Mouse (Mus musculus) neural tube, embryonic 11.5 days (tissue): ENCODE data around the gene Zfp788. TPM values are rescaled to one million over a fixed set of nuclear protein-coding genes. Genes with fewer than 3 reads are reported as not detected.
"Not testable (repeated sequence)": the region's sequence is repeated elsewhere in the genome, so short reads cannot be mapped to it uniquely, and the experiment has no call there.

ENCODE experiments used
- ATAC-seq: fragments of 200-750 bp; cut with Nextera tagmentation; 2 replicates; pipeline ENCODE4 v1.8.0; 2017; ENCODE audit warnings: moderate number of reproducible peaks, mild to moderate bottlenecking, moderate TSS enrichment, moderate library complexity; ENCODE audit not compliant: insufficient read depth, low FRiP score, low TSS enrichment
- DNase-seq: peaks from one replicate; pipeline ENCODE4 v3.0.0-alpha.2; 2015; ENCODE audit warnings: low spot score
- H3K27ac ChIP-seq: fragments of 300-500 bp; sonication (generic); 2 replicates; pipeline ENCODE4 v1.5.1; 2014; ENCODE audit warnings: low read depth, mild to moderate bottlenecking, low read length
- H3K27me3 ChIP-seq: fragments of 300-500 bp; sonication (generic); 2 replicates; pipeline ENCODE4 v1.6.1; 2014; ENCODE audit warnings: mild to moderate bottlenecking, low read length, mixed read lengths; ENCODE audit not compliant: control insufficient read depth, insufficient read depth
- H3K36me3 ChIP-seq: fragments of 300-500 bp; sonication (generic); 2 replicates; pipeline ENCODE4 v1.6.1; 2014; ENCODE audit warnings: mild to moderate bottlenecking, low read length, moderate library complexity, mixed read lengths; ENCODE audit not compliant: control insufficient read depth, insufficient read depth
- H3K4me1 ChIP-seq: fragments of 300-500 bp; sonication (generic); 2 replicates; pipeline ENCODE4 v1.6.1; 2014; ENCODE audit warnings: low read length, mixed read lengths; ENCODE audit not compliant: control insufficient read depth, insufficient read depth
- H3K4me2 ChIP-seq: fragments of 300-500 bp; sonication (generic); 2 replicates; pipeline ENCODE4 v1.6.1; 2014; ENCODE audit warnings: low read depth, mild to moderate bottlenecking, moderate library complexity
- H3K4me3 ChIP-seq: fragments of 300-500 bp; sonication (generic); 2 replicates; pipeline ENCODE4 v1.5.1; 2014; ENCODE audit warnings: low read depth, low read length
- H3K9ac ChIP-seq: fragments of 300-500 bp; sonication (generic); 2 replicates; pipeline ENCODE4 v1.6.1; 2014; ENCODE audit warnings: mild to moderate bottlenecking, low read length
- H3K9me3 ChIP-seq: fragments of 300-500 bp; sonication (generic); 2 replicates; pipeline ENCODE4 v1.6.1; 2016; ENCODE audit warnings: low read length; ENCODE audit not compliant: control insufficient read depth
- WGBS: fragments of 180-500 bp; shearing (Covaris S2); extraction: QIAGEN DNeasy Blood & Tissue Kit; methylation state at CpG from one replicate; pipeline ENCODE4 v1.1.7; 2014; 5-methylcytosine and 5-hydroxymethylcytosine counted together
- polyA plus RNA-seq: library from polyadenylated mRNA; unstranded; fragments of >200 nt; fragmentation: Nextera tagmentation; extraction: Ambion mirVana; gene quantifications from 2 replicates; pipeline ENCODE4 v1.2.1, GENCODE M21; 2014

The Zfp788 gene
- 17.0 and 19.7 TPM in 2 replicates for polyA plus RNA-seq

DNA sequence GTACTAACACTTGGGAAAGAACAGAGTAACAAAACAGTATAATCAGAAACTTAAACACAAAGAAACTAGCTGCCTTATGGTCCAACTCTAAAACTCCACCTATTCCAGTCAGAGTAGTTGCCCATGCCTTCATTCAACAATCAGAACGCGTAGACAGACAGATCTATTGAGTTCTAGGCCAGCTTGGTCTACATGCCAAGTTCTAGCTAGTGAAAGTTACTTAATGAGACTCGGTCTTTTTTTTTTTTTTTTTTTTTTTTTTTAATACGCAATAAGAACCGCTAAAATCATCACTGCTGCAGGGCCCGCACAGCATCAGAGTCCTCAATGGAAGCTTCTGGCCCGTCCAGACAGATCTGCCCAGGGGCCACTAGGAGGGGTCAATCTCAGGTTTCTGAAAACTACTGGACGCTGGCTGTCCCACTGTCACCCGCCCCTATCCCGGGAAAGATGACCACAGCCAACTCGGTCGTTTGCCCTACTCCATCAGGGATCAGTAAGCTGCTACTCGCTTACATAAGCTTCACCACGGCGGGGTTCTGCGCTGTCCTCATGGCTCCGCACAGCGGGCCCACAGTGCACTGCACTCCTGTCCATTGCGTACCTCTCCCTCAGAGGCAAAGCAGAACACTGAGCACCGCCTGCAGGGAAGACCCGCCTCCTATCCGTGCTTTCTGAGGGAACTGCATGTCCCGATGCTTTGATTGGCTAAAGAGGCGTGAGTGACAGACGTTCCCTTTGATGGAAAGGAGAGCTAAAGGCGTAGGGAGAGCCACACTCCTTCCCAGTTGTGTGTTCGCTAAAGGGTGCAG lies at the start of gene Zfp788:
TSS of gene Zfp788 (plus strand) at position 795 of the 812 bp plus-strand sequence.
- Histone ChIP-seq H3K4me2 (peak within 1 kb of the TSS; percentile 88), H3K27ac (peak within 1 kb of the TSS; percentile 86), H3K4me1 (no peaks in the 10 kb centered on the region; the same call in 1 of the 2 replicates), H3K36me3 (peaks cover 5% of the 10 kb centered on the region), H3K27me3 (no peaks in the 10 kb centered on the region), H3K9ac (peak within 1 kb of the TSS; percentile 64), H3K9me3 (0 out of 2 replicates have a peak, but pooled peaks cover 3% of the 10 kb centered on the region), H3K4me3 (peak within 1 kb of the TSS; percentile 55)
- WGBS, result 3% methylated on average over 27 of the region's 27 CpGs
- ATAC-seq (peak; percentile 97), DNase-seq (peak; percentile 92)

DNA sequence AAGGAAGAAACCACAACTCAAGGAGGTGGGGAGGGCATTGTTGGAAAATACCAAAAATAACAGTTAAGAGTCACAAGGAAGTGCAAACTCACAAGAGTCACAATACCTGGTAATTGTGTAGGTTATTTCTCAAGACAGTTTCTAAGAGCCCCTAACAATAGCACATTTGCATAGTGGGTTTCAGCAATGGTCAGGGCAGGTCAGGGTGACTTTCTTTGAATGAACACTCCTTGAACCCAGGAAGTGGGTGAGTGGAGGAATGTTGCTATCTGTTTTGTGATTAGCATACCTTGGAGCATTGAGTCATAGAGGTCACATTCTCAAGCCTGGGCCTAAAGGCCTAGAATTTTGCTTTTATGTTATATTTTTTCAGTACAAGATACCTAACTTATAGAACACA lies 45.2 kb upstream of the Zfp788 start:
- H3K27ac ChIP-seq, H3K9ac ChIP-seq, H3K4me3 ChIP-seq, ATAC-seq, H3K4me2 ChIP-seq, H3K9me3 ChIP-seq, H3K27me3 ChIP-seq, DNase-seq, H3K36me3 ChIP-seq, H3K4me1 ChIP-seq: not testable (repeated sequence)

DNA sequence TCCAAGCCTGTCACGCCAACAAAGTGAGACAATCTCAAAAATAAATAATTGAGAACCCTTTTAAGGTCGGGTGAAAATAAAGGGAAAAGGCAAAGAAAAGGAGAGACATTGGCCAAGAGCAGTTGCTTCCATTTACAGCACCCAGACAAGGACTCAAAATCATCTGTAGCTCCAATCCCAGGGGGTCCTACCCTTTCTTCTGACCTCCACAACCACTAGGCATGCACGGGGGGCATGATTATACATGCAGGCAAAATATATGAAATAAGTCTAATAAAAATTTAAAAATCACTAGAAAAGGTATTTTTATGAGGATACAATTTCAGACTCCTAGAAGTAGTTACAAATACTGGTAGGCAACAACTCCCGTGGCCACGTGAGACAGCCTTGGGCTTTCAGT lies 34.4 kb upstream of the Zfp788 start:
- Histone ChIP-seq H3K4me1 (no peaks in the 10 kb centered on the region), H3K9ac (peak overlapping the region; percentile 57), H3K4me2 (peak overlapping the region; percentile 66), H3K9me3 (no peaks in the 10 kb centered on the region), H3K27ac (no peak overlapping the region), H3K27me3 (no peaks in the 10 kb centered on the region), H3K36me3 (no peaks in the 10 kb centered on the region), H3K4me3 (peak overlapping the region; percentile 64)
- no peak for ATAC-seq
- WGBS, result 48% methylated on average over 5 of the region's 5 CpGs
- DNase-seq, result no peak

DNA sequence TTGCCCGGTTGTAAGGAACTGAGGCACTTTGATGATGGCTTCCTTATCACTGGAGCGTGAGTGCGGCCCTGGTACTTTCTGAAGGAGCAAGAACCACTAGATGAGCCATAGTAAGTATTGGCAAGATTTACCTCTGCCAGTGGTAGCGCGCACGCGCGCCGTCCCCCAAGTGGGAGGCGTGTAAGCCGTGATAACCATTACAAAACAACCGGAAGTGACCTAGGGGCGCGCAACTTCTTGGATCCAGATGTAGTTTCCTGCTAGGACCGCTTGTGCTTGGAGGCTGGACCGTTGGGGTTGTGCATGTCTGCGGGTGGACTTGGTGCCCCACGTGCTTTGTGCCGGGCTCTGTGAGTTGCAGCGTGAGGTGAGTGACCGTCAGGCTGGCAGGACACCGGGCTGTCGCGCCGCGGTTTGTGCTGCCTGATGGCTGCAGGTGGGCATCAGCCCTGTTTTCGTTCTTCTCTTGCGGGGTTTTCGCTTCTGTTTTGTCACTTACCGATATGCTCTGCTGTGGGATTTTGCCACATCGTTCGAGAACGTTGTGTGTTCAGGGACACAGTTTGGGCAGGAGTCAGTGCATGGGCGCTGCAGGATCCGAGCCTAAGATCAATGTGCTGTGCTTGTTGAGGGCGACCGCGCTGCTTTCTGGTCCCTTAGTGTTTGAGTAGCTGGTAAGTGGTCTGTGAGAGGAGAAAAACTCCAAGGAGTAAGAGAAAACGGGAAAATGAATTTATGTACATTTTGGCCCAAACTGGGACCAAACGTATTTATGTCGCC lies 33.8 kb upstream of the Zfp788 start, which contains the start of gene 2610021A01Rik:
TSS of gene 2610021A01Rik (plus strand) at position 197 of the 780 bp plus-strand sequence.
- Histone ChIP-seq H3K4me3 (peak within 1 kb of the TSS; percentile 64), H3K4me1 (no peaks in the 10 kb centered on the region), H3K36me3 (no peaks in the 10 kb centered on the region), H3K9ac (peak within 1 kb of the TSS; percentile 57), H3K9me3 (no peaks in the 10 kb centered on the region), H3K4me2 (peak within 1 kb of the TSS; percentile 66), H3K27me3 (no peaks in the 10 kb centered on the region), H3K27ac (no peak within 1 kb of the TSS)
- peak; percentile 97 for ATAC-seq
- WGBS, result under 1% methylated on average over 41 of the region's 41 CpGs
- DNase-seq, result peak; percentile 92

DNA sequence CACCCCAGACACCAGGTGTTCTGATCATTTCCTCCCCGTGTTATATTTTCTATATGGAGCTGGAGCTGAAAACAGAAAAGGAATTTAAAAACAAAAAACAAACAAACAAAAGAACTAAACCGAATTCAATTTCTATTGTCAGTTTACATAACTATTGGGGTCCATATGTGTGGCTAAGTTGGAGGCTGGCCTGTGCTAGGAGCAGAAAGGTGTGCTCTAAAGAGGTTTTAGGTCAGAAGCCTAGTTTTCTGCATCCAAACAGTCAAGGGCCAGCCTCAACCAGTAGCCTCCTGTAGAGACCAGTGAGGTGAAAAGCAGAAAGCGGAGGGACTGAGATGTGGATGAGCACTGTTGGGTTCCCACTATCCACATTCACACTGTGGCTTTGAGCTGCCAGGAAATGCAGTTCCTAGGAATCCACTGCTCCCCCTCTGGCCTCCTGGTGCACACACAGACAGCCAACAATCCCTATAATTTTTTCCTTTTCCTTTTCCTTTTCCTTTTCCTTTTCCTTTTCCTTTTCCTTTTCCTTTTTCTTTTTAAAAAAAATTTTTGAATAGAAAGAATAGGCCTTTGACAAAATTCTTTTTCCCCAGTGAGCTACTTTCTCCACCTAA lies 33.0 kb upstream of the Zfp788 start:
- H3K36me3 ChIP-seq, result no peaks in the 10 kb centered on the region
- no peaks in the 10 kb centered on the region for H3K4me1 ChIP-seq
- WGBS, result 19% methylated on average over 3 of the region's 3 CpGs
- peak overlapping the region; percentile 57 for H3K9ac ChIP-seq
- no peaks in the 10 kb centered on the region for H3K9me3 ChIP-seq
- H3K4me2 ChIP-seq, result peak overlapping the region; percentile 66
- peak overlapping the region; percentile 64 for H3K4me3 ChIP-seq
- H3K27ac ChIP-seq, result no peak overlapping the region
- DNase-seq, result no peak
- no peaks in the 10 kb centered on the region for H3K27me3 ChIP-seq
- ATAC-seq, result no peak

DNA sequence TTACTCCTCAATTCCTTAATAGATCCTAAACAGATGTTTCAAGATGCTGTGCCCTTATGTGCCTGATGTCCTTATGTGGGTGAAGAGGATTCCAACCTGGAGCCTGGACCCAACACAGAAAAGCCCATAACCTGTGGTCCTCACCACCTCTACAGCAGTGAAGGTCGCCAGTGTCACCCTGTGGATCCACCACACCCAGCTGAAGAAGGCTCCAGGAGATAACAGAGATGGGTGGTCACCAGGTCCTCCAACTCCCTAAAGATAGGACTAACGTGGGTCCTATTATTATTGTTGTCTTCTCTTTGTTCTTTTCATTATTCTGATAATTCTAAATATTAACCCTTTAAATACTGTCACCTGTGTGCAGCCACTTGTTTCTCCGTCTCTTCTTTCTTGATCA lies 21.3 kb upstream of the Zfp788 start:
- Histone ChIP-seq H3K9me3 (no peaks in the 10 kb centered on the region), H3K4me3 (no peak overlapping the region), H3K27ac (no peak overlapping the region), H3K27me3 (no peaks in the 10 kb centered on the region), H3K4me1 (no peaks in the 10 kb centered on the region), H3K36me3 (no peaks in the 10 kb centered on the region), H3K4me2 (no peak overlapping the region), H3K9ac (no peak overlapping the region)
- no peak for ATAC-seq
- no peak for DNase-seq
- 87% methylated on average over 3 of the region's 3 CpGs for whole genome bisulfite sequencing

DNA sequence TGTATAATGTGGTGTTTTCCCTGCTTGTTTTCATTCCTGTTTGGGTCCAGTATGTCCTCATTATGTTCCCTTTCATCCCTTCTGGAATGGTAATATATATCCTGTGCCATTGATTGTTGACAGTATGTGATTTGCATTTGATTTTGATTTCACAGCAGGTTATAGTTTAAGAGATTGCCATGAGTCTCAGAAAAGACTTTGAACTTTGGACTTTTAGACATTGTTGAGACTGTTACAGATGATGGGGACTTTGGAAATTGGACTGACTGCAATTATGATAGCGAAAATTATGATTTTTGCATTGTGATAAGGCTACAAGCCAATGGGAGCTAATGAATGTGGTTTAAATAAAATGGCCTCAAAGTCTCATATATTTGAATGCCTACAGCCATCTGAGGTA lies 16.8 kb upstream of the Zfp788 start:
- H3K36me3 ChIP-seq, ATAC-seq, H3K27ac ChIP-seq, DNase-seq, H3K9me3 ChIP-seq, H3K4me2 ChIP-seq, H3K9ac ChIP-seq, H3K4me1 ChIP-seq, H3K27me3 ChIP-seq, H3K4me3 ChIP-seq: not testable (repeated sequence)
- 100% methylated on average over 1 of the region's 1 CpGs for WGBS

DNA sequence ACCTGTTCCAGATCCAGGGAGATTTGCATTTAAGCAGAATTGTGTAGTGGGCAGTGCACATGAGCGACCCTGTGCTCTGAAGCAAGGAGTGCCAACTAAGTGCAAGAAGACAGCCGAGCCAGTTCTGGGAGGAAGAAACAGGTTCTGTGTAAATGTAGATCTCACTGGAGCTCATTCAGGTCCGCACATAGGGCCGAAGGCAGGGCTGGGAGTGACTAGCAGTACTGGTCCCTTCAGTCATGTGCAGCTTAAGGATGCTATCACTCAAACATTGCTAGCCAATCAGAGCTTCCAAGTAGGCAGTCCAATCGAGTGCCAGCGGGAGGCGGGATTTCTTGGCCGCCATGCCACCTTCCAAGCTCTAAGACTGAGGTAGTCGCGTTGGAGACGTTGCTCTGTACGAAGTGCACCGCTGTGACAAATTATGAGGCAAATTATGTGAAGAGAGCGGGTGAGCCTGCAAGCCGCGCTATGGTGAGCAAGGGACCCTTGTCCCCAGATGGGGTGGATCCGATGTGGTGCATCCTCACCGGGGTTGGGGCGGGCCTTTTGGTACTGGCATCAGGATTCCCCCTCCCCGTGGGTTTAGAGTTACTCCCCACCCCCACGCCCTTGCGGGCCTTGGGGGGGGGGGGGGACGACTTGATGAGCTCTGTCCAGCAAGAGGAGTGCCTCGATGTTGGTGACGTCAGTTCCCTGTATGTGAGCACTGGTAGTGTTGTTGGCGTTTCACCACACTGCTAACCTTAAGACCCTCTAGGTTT lies 400 bp downstream of the Zfp788 start:
- Histone ChIP-seq H3K36me3 (peaks cover 5% of the 10 kb centered on the region), H3K9ac (peak overlapping the region; percentile 64), H3K4me3 (peak overlapping the region; percentile 55), H3K27me3 (no peaks in the 10 kb centered on the region), H3K4me1 (no peaks in the 10 kb centered on the region; the same call in 1 of the 2 replicates), H3K9me3 (0 out of 2 replicates have a peak, but pooled peaks cover 3% of the 10 kb centered on the region), H3K4me2 (peak overlapping the region; percentile 88), H3K27ac (peak overlapping the region; percentile 86)
- under 1% methylated on average over 24 of the region's 26 CpGs for WGBS
- ATAC-seq (peak; percentile 95), DNase-seq (peak; percentile 91)
